Mouse (Mus musculus) kidney, embryonic 14.5 days (tissue): ENCODE measurements around the gene Pxn. TPM values are rescaled to one million over a fixed set of nuclear protein-coding genes. Genes with fewer than 3 reads are reported as not detected.

Experiments used
- ATAC-seq: fragments of 200-750 bp; cut with Nextera tagmentation; 2 replicates; pipeline ENCODE4 v1.8.0; 2017; ENCODE audit warnings: moderate number of reproducible peaks, mild to moderate bottlenecking, moderate TSS enrichment, moderate library complexity; ENCODE audit not compliant: low FRiP score, low TSS enrichment
- H3K27ac ChIP-seq: fragments of 300-500 bp; sonication (generic); 2 replicates; pipeline ENCODE4 v1.5.1; 2014; ENCODE audit warnings: low read depth, mild to moderate bottlenecking, low read length, moderate library complexity, mixed read lengths
- H3K27me3 ChIP-seq: fragments of 300-500 bp; sonication (generic); 2 replicates; pipeline ENCODE4 v1.6.1; 2014; ENCODE audit warnings: mild to moderate bottlenecking, low read length; ENCODE audit not compliant: control insufficient read depth, insufficient read depth
- H3K36me3 ChIP-seq: fragments of 300-500 bp; sonication (generic); 2 replicates; pipeline ENCODE4 v1.6.1; 2014; ENCODE audit warnings: low read length, mixed read lengths; ENCODE audit not compliant: control insufficient read depth, insufficient read depth
- H3K4me1 ChIP-seq: fragments of 300-500 bp; sonication (generic); 2 replicates; pipeline ENCODE4 v1.6.1; 2014; ENCODE audit warnings: low read length, mixed read lengths; ENCODE audit not compliant: control insufficient read depth, insufficient read depth
- H3K4me2 ChIP-seq: fragments of 300-500 bp; sonication (generic); replicated peaks from 2 replicates; pipeline ENCODE4 v1.6.1; 2014; ENCODE audit warnings: low read depth, mild to moderate bottlenecking, low read length
- H3K4me3 ChIP-seq: fragments of 300-500 bp; sonication (generic); 2 replicates; pipeline ENCODE4 v1.5.1; 2014; ENCODE audit warnings: mild to moderate bottlenecking, low read length
- H3K9ac ChIP-seq: fragments of 300-500 bp; sonication (generic); 2 replicates; pipeline ENCODE4 v1.6.1; 2014; ENCODE audit warnings: low read depth, mild to moderate bottlenecking, low read length, moderate library complexity
- H3K9me3 ChIP-seq: fragments of 300-500 bp; sonication (generic); 2 replicates; pipeline ENCODE4 v1.6.1; 2016; ENCODE audit warnings: low read length; ENCODE audit not compliant: control insufficient read depth
- WGBS: fragments of 180-500 bp; shearing (Covaris S2); extraction: QIAGEN DNeasy Blood & Tissue Kit; methylation state at CpG from one replicate; pipeline ENCODE4 v1.1.7; 2014; 5-methylcytosine and 5-hydroxymethylcytosine counted together
- polyA plus RNA-seq: library from polyadenylated mRNA; unstranded; fragments of >200 nt; fragmentation: Nextera tagmentation; extraction: Ambion mirVana; gene quantifications from 2 replicates; pipeline ENCODE4 v1.2.1, GENCODE M21; 2014

Gene Pxn
- polyA plus RNA-seq, 1 experiment from 2014 or later = 22.4 TPM

DNA sequence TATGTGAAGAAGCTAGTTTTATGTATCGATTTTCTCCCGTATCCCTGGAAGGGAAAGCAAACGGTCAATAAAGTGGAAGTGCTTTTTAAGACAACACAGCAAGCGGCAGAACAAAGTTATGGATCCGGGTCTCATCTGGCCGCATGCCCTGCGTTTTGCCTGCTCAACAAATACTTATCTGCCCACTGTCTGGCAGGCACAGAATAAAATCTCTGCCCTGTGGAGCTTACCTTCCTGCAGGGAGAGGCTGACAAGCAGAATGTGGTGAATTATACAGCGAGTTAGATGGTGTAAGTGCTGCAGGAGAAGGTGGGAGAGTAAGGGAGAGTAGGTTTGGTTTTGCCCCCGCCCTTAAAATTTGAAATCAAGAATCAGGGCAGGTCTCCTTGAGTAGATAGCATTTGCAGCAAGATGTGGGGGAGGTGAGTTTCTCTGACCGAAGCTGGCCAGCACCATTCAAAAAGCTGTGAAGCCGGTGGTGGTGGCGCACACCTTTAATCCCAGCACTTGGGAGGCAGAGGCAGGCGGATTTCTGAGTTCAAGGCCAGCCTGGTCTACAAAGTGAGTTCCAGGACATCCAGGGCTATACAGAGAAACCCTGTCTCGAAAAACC is 51.8 kb downstream of the Pxn start:
- ATAC-seq = no peak

DNA sequence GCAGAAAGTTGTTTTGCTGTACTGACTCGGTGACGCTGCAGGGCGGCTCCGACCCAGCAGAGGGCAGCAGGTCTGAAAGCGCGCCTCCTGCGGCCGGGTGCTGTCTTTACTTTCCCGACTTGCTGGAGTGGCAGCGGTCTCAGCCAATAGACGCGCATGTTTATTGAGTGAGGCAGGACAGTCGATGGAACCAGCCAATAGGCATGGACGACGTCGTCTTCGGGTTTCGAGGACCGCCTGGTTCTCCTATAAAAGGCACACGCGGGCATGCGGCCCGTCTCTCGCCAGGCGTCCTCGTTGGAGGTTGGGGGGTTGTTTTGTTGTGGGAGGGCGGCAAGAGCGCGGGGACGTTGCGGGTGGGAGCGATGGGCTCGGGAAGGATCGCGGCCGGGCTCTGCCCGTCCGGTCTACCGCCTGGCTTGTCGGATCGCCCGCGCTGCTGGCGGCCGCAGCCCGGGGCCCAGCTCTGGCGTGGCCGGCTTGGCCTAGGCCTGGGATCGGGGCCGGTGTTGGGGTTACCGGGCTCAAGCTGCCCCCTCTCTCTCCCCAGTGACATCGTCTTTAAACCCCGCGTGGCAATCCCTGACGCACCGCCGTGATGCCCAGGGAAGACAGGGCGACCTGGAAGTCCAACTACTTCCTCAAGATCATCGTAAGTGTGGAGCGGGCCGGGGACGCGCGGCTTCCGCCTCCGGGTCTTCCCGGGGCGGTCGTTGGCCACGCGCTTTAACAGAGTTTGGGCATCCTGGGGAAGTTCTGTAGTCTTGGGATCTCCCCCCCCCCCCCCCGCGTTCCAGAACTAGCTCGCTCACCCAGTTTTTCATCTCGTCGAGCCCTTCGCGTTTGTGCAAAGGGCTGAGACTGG is 53.0 kb downstream of the Pxn start, which contains the start of gene Rplp0:
TSS of gene Rplp0 (plus strand) at position 231 of the 865 bp plus-strand sequence.
- H3K4me3 ChIP-seq = peak within 1 kb of the TSS; percentile 79
- WGBS = under 1% methylated on average over 73 of the region's 78 CpGs
- H3K4me1 ChIP-seq = peaks cover 15% of the 10 kb centered on the region
- ATAC-seq = peak; percentile 98
- peak within 1 kb of the TSS; percentile 70; the same call in 1 of the 2 replicates for H3K27ac ChIP-seq
- peaks cover 46% of the 10 kb centered on the region for H3K36me3 ChIP-seq
- peak within 1 kb of the TSS; percentile 76 for H3K4me2 ChIP-seq
- no peaks in the 10 kb centered on the region for H3K9me3 ChIP-seq
- peak within 1 kb of the TSS; percentile 98 for H3K9ac ChIP-seq
- no peaks in the 10 kb centered on the region for H3K27me3 ChIP-seq

More for the DNA sequence above, 51.8 kb downstream of the Pxn start:
- no peaks in the 10 kb centered on the region for H3K9me3 ChIP-seq
- H3K4me1 ChIP-seq = peaks cover 17% of the 10 kb centered on the region
- no peak overlapping the region for H3K4me2 ChIP-seq
- H3K4me3 ChIP-seq = no peak overlapping the region
- no peak overlapping the region for H3K27ac ChIP-seq
- 88% methylated on average over 14 of the region's 14 CpGs for WGBS
- H3K36me3 ChIP-seq = peaks cover 49% of the 10 kb centered on the region
- no peaks in the 10 kb centered on the region for H3K27me3 ChIP-seq
- H3K9ac ChIP-seq = no peak overlapping the region

DNA sequence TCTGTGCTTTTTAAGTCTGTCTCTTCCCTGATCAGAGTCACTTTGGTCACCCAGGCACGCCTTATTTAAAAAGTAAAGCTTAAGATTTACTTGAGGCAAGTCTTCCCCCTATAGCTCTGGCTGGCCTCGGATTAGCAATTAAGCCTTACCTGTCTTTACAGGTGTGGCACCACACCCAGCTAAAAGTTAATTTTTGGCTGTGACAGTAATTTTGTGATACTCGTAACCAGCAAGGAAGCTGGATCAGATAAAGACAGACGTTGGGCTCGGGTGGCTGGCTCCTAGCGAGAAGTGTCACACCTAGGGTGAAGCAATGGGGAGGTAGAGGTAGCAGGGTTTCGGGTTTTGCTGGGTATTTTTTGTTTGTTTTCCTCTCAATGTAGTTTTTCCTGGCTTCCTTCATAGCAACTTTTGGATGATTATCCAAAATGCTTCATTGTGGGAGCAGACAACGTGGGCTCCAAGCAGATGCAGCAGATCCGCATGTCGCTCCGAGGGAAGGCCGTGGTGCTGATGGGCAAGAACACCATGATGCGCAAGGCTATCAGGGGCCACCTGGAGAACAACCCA is 53.9 kb downstream of the Pxn start:
- 0 out of 2 replicates have a peak overlapping the region, but pooled peaks have one; percentile 70 for H3K27ac ChIP-seq

DNA sequence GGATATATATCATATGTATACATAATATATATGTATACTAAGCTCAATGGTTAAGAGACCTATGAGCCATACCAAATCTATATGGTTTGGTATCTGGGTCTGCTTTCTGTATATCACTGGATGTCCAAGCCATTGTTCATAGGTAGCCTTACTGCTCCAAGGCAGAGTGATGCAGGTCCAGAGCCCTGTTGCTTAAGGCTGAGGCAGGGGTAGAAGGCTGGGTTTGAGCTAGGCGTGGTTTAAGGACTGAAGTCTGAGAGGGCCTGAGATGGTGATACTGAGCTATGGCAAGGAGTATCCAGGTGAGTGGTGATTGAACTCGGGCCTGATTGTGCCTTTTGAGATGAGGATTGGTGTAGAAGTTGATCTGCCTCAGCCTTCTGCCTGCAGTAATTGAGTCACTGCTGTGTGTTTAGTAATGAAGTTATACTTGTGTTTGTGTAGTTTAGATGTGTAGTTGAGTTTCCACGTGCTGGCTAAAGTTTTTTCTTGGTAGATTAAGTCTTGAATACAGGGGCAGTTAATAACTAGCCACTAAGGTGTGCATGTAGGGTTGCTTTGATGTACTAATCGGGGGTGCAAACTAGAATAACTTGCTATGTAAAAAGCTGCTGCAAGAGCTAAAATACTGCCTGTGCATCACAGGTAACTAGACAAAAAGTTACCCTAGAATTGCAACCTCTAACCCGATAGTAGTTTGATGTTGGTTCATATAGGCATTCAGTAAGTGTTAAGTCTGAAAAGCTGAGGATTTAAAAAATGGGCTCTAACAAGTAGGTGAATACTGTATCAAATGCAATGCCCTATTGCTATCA is 57.5 kb downstream of the Pxn start:
- 45% methylated on average over 5 of the region's 5 CpGs for WGBS
- H3K4me3 ChIP-seq = no peak overlapping the region
- H3K4me2 ChIP-seq = no peak overlapping the region; the same call in 1 of the 2 replicates
- ATAC-seq = no peak
- no peak overlapping the region for H3K9ac ChIP-seq
- no peaks in the 10 kb centered on the region for H3K9me3 ChIP-seq
- H3K4me1 ChIP-seq = peaks cover 31% of the 10 kb centered on the region
- peaks cover 42% of the 10 kb centered on the region for H3K36me3 ChIP-seq
- H3K27me3 ChIP-seq = no peaks in the 10 kb centered on the region
- H3K27ac ChIP-seq = no peak overlapping the region

More for the DNA sequence above, 53.9 kb downstream of the Pxn start:
- Histone ChIP-seq H3K9me3 (no peaks in the 10 kb centered on the region), H3K9ac (peak overlapping the region; percentile 98), H3K4me1 (peaks cover 15% of the 10 kb centered on the region), H3K36me3 (peaks cover 39% of the 10 kb centered on the region), H3K27me3 (no peaks in the 10 kb centered on the region), H3K4me3 (peak overlapping the region; percentile 79), H3K4me2 (peak overlapping the region; percentile 76)
- ATAC-seq = no peak
- 30% methylated on average over 13 of the region's 13 CpGs for WGBS

GRCm38 (mm10) chr5:115564737-115565393 is 58.4 kb downstream of the Pxn start, which contains the start of gene Gcn1l1:
Gene Gcn1l1 (plus strand): TSS chr5:115565254.
- H3K27me3 ChIP-seq = no peaks in the 10 kb centered on the region
- no peaks in the 10 kb centered on the region for H3K9me3 ChIP-seq
- H3K4me1 ChIP-seq = peaks cover 39% of the 10 kb centered on the region
- WGBS = 2% methylated on average over 52 of the region's 55 CpGs
- peak within 1 kb of the TSS; percentile 84 for H3K4me2 ChIP-seq
- H3K36me3 ChIP-seq = peaks cover 42% of the 10 kb centered on the region
- peak within 1 kb of the TSS; percentile 94 for H3K4me3 ChIP-seq
- H3K9ac ChIP-seq = peak within 1 kb of the TSS; percentile 94
- peak; percentile 85 for ATAC-seq
- peak within 1 kb of the TSS; percentile 74; the same call in 1 of the 2 replicates for H3K27ac ChIP-seq

DNA sequence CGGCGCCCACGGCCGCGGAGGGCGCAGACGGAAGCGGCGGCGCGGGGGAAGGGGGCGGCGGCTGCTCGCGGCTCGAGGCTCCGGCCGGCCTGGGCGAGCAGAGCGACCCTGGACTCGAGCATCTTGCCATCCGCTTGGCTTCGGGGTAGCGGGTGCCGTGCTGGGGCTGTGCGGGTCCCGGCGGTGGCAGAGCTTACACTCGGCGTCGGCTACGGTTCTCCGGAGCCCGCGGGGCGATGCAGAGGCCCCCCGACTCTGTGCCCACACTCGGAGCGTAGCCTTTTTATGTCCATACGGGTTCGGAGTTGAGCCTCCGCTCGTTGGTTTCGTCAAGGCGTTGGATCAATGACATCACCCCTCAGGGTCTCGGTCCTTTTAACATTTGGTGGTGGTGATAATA is 58.9 kb downstream of the Pxn start:
- no peaks in the 10 kb centered on the region for H3K9me3 ChIP-seq
- H3K4me1 ChIP-seq = peaks cover 36% of the 10 kb centered on the region
- peak; percentile 30 for ATAC-seq
- peak overlapping the region; percentile 94 for H3K4me3 ChIP-seq
- peak overlapping the region; percentile 94 for H3K9ac ChIP-seq
- H3K4me2 ChIP-seq = peak overlapping the region; percentile 84
- H3K36me3 ChIP-seq = peaks cover 40% of the 10 kb centered on the region
- WGBS = under 1% methylated on average over 32 of the region's 46 CpGs
- H3K27me3 ChIP-seq = no peaks in the 10 kb centered on the region
- peak overlapping the region; percentile 74; the same call in 1 of the 2 replicates for H3K27ac ChIP-seq

GRCm38 (mm10) chr5:115568681-115569080 is 62.2 kb downstream of the Pxn start:
- Histone ChIP-seq H3K27ac (peak overlapping the region; percentile 79), H3K4me2 (no peak overlapping the region), H3K9ac (0 out of 2 replicates have a peak overlapping the region, but pooled peaks have one; percentile 31), H3K4me1 (peaks cover 42% of the 10 kb centered on the region), H3K36me3 (peaks cover 26% of the 10 kb centered on the region), H3K4me3 (no peak overlapping the region), H3K27me3 (no peaks in the 10 kb centered on the region), H3K9me3 (no peaks in the 10 kb centered on the region)
- 26% methylated on average over 10 of the region's 10 CpGs for WGBS
- no peak for ATAC-seq

GRCm38 (mm10) chr5:115569308-115569707 is 62.8 kb downstream of the Pxn start:
- Histone ChIP-seq H3K36me3 (peaks cover 25% of the 10 kb centered on the region), H3K4me1 (peaks cover 42% of the 10 kb centered on the region), H3K4me3 (no peak overlapping the region), H3K9ac (0 out of 2 replicates have a peak overlapping the region, but pooled peaks have one; percentile 31), H3K27ac (peak overlapping the region; percentile 79; the same call in 1 of the 2 replicates), H3K27me3 (no peaks in the 10 kb centered on the region), H3K4me2 (no peak overlapping the region), H3K9me3 (no peaks in the 10 kb centered on the region)
- no peak for ATAC-seq
- WGBS = 62% methylated on average over 11 of the region's 11 CpGs
